Mouse (Mus musculus): Measurements from ENCODE around the gene Lamtor5. TPM values are rescaled to one million over a fixed set of nuclear protein-coding genes. Genes with fewer than 3 reads are reported as not detected.

Lamtor5 gene
- polyA plus RNA-seq, 1 experiment: 67.6 TPM

GRCm38 (mm10) chr3:107275351-107275750, 3.3 kb upstream of the Lamtor5 start:
- Histone ChIP-seq H3K27me3 (ENCODE audit: control insufficient read depth, insufficient read depth, low read length, poor library complexity, severe bottlenecking) (no peaks in the 10 kb centered on the region), H3K9me3 (replicated peaks; ENCODE audit: control insufficient read depth, insufficient read depth, low read length, poor library complexity, severe bottlenecking) (no peaks in the 10 kb centered on the region), H3K4me1 (ENCODE audit: control insufficient read depth, insufficient read depth, low read length) (no peaks in the 10 kb centered on the region), H3K4me3 (ENCODE audit: low read depth, low read length) (no peak overlapping the region), H3K27ac (ENCODE audit: insufficient read depth, low read length) (no peak overlapping the region), H3K36me3 (ENCODE audit: control insufficient read depth, insufficient read depth, low read length, poor library complexity, severe bottlenecking) (no peaks in the 10 kb centered on the region), H3K9ac (ENCODE audit: low read depth, poor library complexity, severe bottlenecking) (no peak overlapping the region)
- TF ChIP-seq POLR2A (IDR thresholded peaks at IDR 0.05; ENCODE audit: insufficient read depth, low read length): no peak
- TF ChIP-seq EP300 (IDR thresholded peaks at IDR 0.05; ENCODE audit: insufficient read depth, low read depth, low read length): no peak
- no peak for TF ChIP-seq CTCF (IDR thresholded peaks at IDR 0.05; ENCODE audit: low read depth, low read length)

- TF ChIP-seq POLR2A (IDR thresholded peaks at IDR 0.05; ENCODE audit: insufficient read depth, low read length) (no peak), EP300 (IDR thresholded peaks at IDR 0.05; ENCODE audit: insufficient read depth, low read depth, low read length) (no peak), CTCF (IDR thresholded peaks at IDR 0.05; ENCODE audit: low read depth, low read length) (no peak)
- H3K36me3 ChIP-seq (ENCODE audit: control insufficient read depth, insufficient read depth, low read length, poor library complexity, severe bottlenecking): no peaks in the 10 kb centered on the region
- no peak overlapping the region for H3K4me3 ChIP-seq (ENCODE audit: low read depth, low read length)
- no peaks in the 10 kb centered on the region for H3K27me3 ChIP-seq (ENCODE audit: control insufficient read depth, insufficient read depth, low read length, poor library complexity, severe bottlenecking)
- no peaks in the 10 kb centered on the region for H3K9me3 ChIP-seq (replicated peaks; ENCODE audit: control insufficient read depth, insufficient read depth, low read length, poor library complexity, severe bottlenecking)
- H3K9ac ChIP-seq (ENCODE audit: low read depth, poor library complexity, severe bottlenecking): no peak overlapping the region
- no peaks in the 10 kb centered on the region for H3K4me1 ChIP-seq (ENCODE audit: control insufficient read depth, insufficient read depth, low read length)
- no peak overlapping the region for H3K27ac ChIP-seq (ENCODE audit: insufficient read depth, low read length)
Observed at GRCm38 (mm10) chr3:107275996-107276395, 2.7 kb upstream of the Lamtor5 start.

GRCm38 (mm10) chr3:107276626-107277025, 2.0 kb upstream of the Lamtor5 start:
- TF ChIP-seq EP300 (IDR thresholded peaks at IDR 0.05; ENCODE audit: insufficient read depth, low read depth, low read length) (no peak), CTCF (IDR thresholded peaks at IDR 0.05; ENCODE audit: low read depth, low read length) (no peak), POLR2A (IDR thresholded peaks at IDR 0.05; ENCODE audit: insufficient read depth, low read length) (no peak)
- Histone ChIP-seq H3K27me3 (ENCODE audit: control insufficient read depth, insufficient read depth, low read length, poor library complexity, severe bottlenecking) (no peaks in the 10 kb centered on the region), H3K36me3 (ENCODE audit: control insufficient read depth, insufficient read depth, low read length, poor library complexity, severe bottlenecking) (no peaks in the 10 kb centered on the region), H3K9ac (ENCODE audit: low read depth, poor library complexity, severe bottlenecking) (no peak overlapping the region), H3K4me1 (ENCODE audit: control insufficient read depth, insufficient read depth, low read length) (no peaks in the 10 kb centered on the region), H3K9me3 (replicated peaks; ENCODE audit: control insufficient read depth, insufficient read depth, low read length, poor library complexity, severe bottlenecking) (no peaks in the 10 kb centered on the region), H3K27ac (ENCODE audit: insufficient read depth, low read length) (no peak overlapping the region), H3K4me3 (ENCODE audit: low read depth, low read length) (no peak overlapping the region)

GRCm38 (mm10) chr3:107286123-107286522, 7.5 kb downstream of the Lamtor5 start:
- no peak overlapping the region for H3K4me3 ChIP-seq (ENCODE audit: low read depth, low read length)
- TF ChIP-seq POLR2A (IDR thresholded peaks at IDR 0.05; ENCODE audit: insufficient read depth, low read length): no peak
- TF ChIP-seq CTCF (IDR thresholded peaks at IDR 0.05; ENCODE audit: low read depth, low read length): no peak
- TF ChIP-seq EP300 (IDR thresholded peaks at IDR 0.05; ENCODE audit: insufficient read depth, low read depth, low read length): no peak
- no peaks in the 10 kb centered on the region for H3K9me3 ChIP-seq (replicated peaks; ENCODE audit: control insufficient read depth, insufficient read depth, low read length, poor library complexity, severe bottlenecking)
- H3K4me1 ChIP-seq (ENCODE audit: control insufficient read depth, insufficient read depth, low read length): no peaks in the 10 kb centered on the region
- no peak overlapping the region for H3K27ac ChIP-seq (ENCODE audit: insufficient read depth, low read length)
- H3K27me3 ChIP-seq (ENCODE audit: control insufficient read depth, insufficient read depth, low read length, poor library complexity, severe bottlenecking): no peaks in the 10 kb centered on the region
- H3K9ac ChIP-seq (ENCODE audit: low read depth, poor library complexity, severe bottlenecking): no peak overlapping the region
- H3K36me3 ChIP-seq (ENCODE audit: control insufficient read depth, insufficient read depth, low read length, poor library complexity, severe bottlenecking): peaks cover 4% of the 10 kb centered on the region

GRCm38 (mm10) chr3:107287346-107287745, 8.7 kb downstream of the Lamtor5 start:
- Histone ChIP-seq H3K4me3 (ENCODE audit: low read depth, low read length) (no peak overlapping the region), H3K9me3 (replicated peaks; ENCODE audit: control insufficient read depth, insufficient read depth, low read length, poor library complexity, severe bottlenecking) (no peaks in the 10 kb centered on the region), H3K4me1 (ENCODE audit: control insufficient read depth, insufficient read depth, low read length) (no peaks in the 10 kb centered on the region), H3K9ac (ENCODE audit: low read depth, poor library complexity, severe bottlenecking) (no peak overlapping the region), H3K27ac (ENCODE audit: insufficient read depth, low read length) (no peak overlapping the region), H3K36me3 (ENCODE audit: control insufficient read depth, insufficient read depth, low read length, poor library complexity, severe bottlenecking) (peaks cover 4% of the 10 kb centered on the region), H3K27me3 (ENCODE audit: control insufficient read depth, insufficient read depth, low read length, poor library complexity, severe bottlenecking) (no peaks in the 10 kb centered on the region)
- TF ChIP-seq CTCF (IDR thresholded peaks at IDR 0.05; ENCODE audit: low read depth, low read length): no peak
- TF ChIP-seq POLR2A (IDR thresholded peaks at IDR 0.05; ENCODE audit: insufficient read depth, low read length): no peak
- no peak for TF ChIP-seq EP300 (IDR thresholded peaks at IDR 0.05; ENCODE audit: insufficient read depth, low read depth, low read length)

GRCm38 (mm10) chr3:107290764-107291381, 12.2 kb downstream of the Lamtor5 start, which contains the start of gene Slc16a4:
Gene Slc16a4, plus strand, starts transcription at chr3:107291230.
- H3K27ac ChIP-seq (ENCODE audit: insufficient read depth, low read length): no peak within 1 kb of the TSS

More at GRCm38 (mm10) chr3:107290764-107291381, 12.2 kb downstream of the Lamtor5 start, which contains the start of gene Slc16a4:
- Histone ChIP-seq H3K4me1 (ENCODE audit: control insufficient read depth, insufficient read depth, low read length) (no peaks in the 10 kb centered on the region), H3K36me3 (ENCODE audit: control insufficient read depth, insufficient read depth, low read length, poor library complexity, severe bottlenecking) (no peaks in the 10 kb centered on the region), H3K9me3 (replicated peaks; ENCODE audit: control insufficient read depth, insufficient read depth, low read length, poor library complexity, severe bottlenecking) (no peaks in the 10 kb centered on the region), H3K27me3 (ENCODE audit: control insufficient read depth, insufficient read depth, low read length, poor library complexity, severe bottlenecking) (no peaks in the 10 kb centered on the region), H3K9ac (ENCODE audit: low read depth, poor library complexity, severe bottlenecking) (no peak within 1 kb of the TSS), H3K4me3 (ENCODE audit: low read depth, low read length) (no peak within 1 kb of the TSS)
- no peak for TF ChIP-seq POLR2A (IDR thresholded peaks at IDR 0.05; ENCODE audit: insufficient read depth, low read length)
- TF ChIP-seq CTCF (IDR thresholded peaks at IDR 0.05; ENCODE audit: low read depth, low read length): no peak
- no peak for TF ChIP-seq EP300 (IDR thresholded peaks at IDR 0.05; ENCODE audit: insufficient read depth, low read depth, low read length)

Measured in ES-Bruce4 (cell line).